In genomic region chr12:79708423-79708733, GRCm38 (mm10) we compare ENCODE assay signal across 7 mouse cellular contexts.
A peak's percentile ranks its signal among the peaks of the same experiment; 100 is the strongest.
DNase-seq lines count a peak whose midpoint lies in the region; ATAC-seq and TF ChIP-seq lines count a peak whose summit lies in the region.

No protein-coding gene starts in this region.

- 90% methylated on average over 5 of the region's 5 CpGs for WGBS in midbrain, embryonic 10.5 days
- 82% methylated on average over 5 of the region's 5 CpGs for WGBS in midbrain, embryonic 11.5 days
- 44% methylated on average over 5 of the region's 5 CpGs for WGBS in hindbrain, embryonic 12.5 days
- WGBS in limb, embryonic 14.5 days, result 61% methylated on average over 5 of the region's 5 CpGs
- 32% methylated on average over 5 of the region's 5 CpGs for WGBS in stomach, embryonic 14.5 days

- H3K4me3 ChIP-seq in midbrain, embryonic 10.5 days, result no peak overlapping the region
- no peak overlapping the region for H3K4me3 ChIP-seq in midbrain, embryonic 11.5 days (ENCODE audit: low read depth, low read length)
- no peak overlapping the region for H3K4me3 ChIP-seq in hindbrain, embryonic 12.5 days
- H3K4me3 ChIP-seq in limb, embryonic 14.5 days (replicated peaks; ENCODE audit: low read length), result no peak overlapping the region
- H3K4me3 ChIP-seq in stomach, embryonic 14.5 days (ENCODE audit: low read depth, low read length), result no peak overlapping the region

- no peak overlapping the region for H3K9ac ChIP-seq in midbrain, embryonic 11.5 days (ENCODE audit: low read length)
- H3K9ac ChIP-seq in hindbrain, embryonic 12.5 days, result no peak overlapping the region
- H3K9ac ChIP-seq in limb, embryonic 14.5 days (ENCODE audit: low read depth, low read length, severe bottlenecking), result no peak overlapping the region
- no peak overlapping the region for H3K9ac ChIP-seq in stomach, embryonic 14.5 days (replicated peaks; ENCODE audit: low read depth, low read length)

- H3K4me2 ChIP-seq in midbrain, embryonic 11.5 days, result no peak overlapping the region
- H3K4me2 ChIP-seq in hindbrain, embryonic 12.5 days (replicated peaks), result no peak overlapping the region
- no peak overlapping the region for H3K4me2 ChIP-seq in limb, embryonic 14.5 days (replicated peaks; ENCODE audit: low read depth, low read length, severe bottlenecking)
- H3K4me2 ChIP-seq in stomach, embryonic 14.5 days (replicated peaks; ENCODE audit: low read depth, low read length), result no peak overlapping the region

- no peak for TF ChIP-seq POLR2A in limb, embryonic 14.5 days (IDR thresholded peaks at IDR 0.05; ENCODE audit: borderline replicate concordance, extremely low read depth, insufficient read depth, insufficient read length)

- no peaks in the 10 kb centered on the region for H3K9me3 ChIP-seq in midbrain, embryonic 10.5 days (replicated peaks)
- H3K9me3 ChIP-seq in midbrain, embryonic 11.5 days (ENCODE audit: control insufficient read depth, low read length), result no peaks in the 10 kb centered on the region
- no peaks in the 10 kb centered on the region for H3K9me3 ChIP-seq in hindbrain, embryonic 12.5 days (replicated peaks)
- no peaks in the 10 kb centered on the region for H3K9me3 ChIP-seq in limb, embryonic 14.5 days (ENCODE audit: control insufficient read depth, low read length)
- H3K9me3 ChIP-seq in stomach, embryonic 14.5 days (ENCODE audit: control insufficient read depth, low read depth, low read length), result no peaks in the 10 kb centered on the region

- H3K4me1 ChIP-seq in midbrain, embryonic 10.5 days, result peaks cover 69% of the 10 kb centered on the region
- peaks cover 11% of the 10 kb centered on the region for H3K4me1 ChIP-seq in midbrain, embryonic 11.5 days (ENCODE audit: control insufficient read depth, insufficient read depth, low read length)
- peaks cover 61% of the 10 kb centered on the region for H3K4me1 ChIP-seq in hindbrain, embryonic 12.5 days
- H3K4me1 ChIP-seq in limb, embryonic 14.5 days (ENCODE audit: control insufficient read depth, insufficient read depth, low read length), result peaks cover 44% of the 10 kb centered on the region
- peaks cover 37% of the 10 kb centered on the region for H3K4me1 ChIP-seq in stomach, embryonic 14.5 days (ENCODE audit: control insufficient read depth, insufficient read depth, low read length)

- DNase-seq in midbrain, embryonic 10.5 days (ENCODE audit: low spot score), result no peak
- no peak for DNase-seq in midbrain, embryonic 11.5 days (ENCODE audit: low spot score, missing footprints)
- no peak for DNase-seq in limb, embryonic 14.5 days (ENCODE audit: low spot score)
- DNase-seq in thymus, postnatal 4 days, result no peak
- DNase-seq in thymus, postnatal 14 days, result no peak

- ATAC-seq in midbrain, embryonic 11.5 days (ENCODE audit: low FRiP score), result no peak
- ATAC-seq in hindbrain, embryonic 12.5 days (ENCODE audit: low FRiP score), result 0 out of 2 replicates have a peak, but pooled peaks have one; percentile 22
- ATAC-seq in limb, embryonic 14.5 days (ENCODE audit: low FRiP score, low read depth), result no peak
- ATAC-seq in stomach, embryonic 14.5 days (ENCODE audit: insufficient number of reproducible peaks, insufficient read depth, low FRiP score, low read depth), result no peak

- no peaks in the 10 kb centered on the region for H3K36me3 ChIP-seq in midbrain, embryonic 10.5 days
- H3K36me3 ChIP-seq in midbrain, embryonic 11.5 days (ENCODE audit: control insufficient read depth, insufficient read depth, low read length), result no peaks in the 10 kb centered on the region
- H3K36me3 ChIP-seq in hindbrain, embryonic 12.5 days, result no peaks in the 10 kb centered on the region
- no peaks in the 10 kb centered on the region for H3K36me3 ChIP-seq in limb, embryonic 14.5 days (ENCODE audit: control insufficient read depth, insufficient read depth, low read length)
- H3K36me3 ChIP-seq in stomach, embryonic 14.5 days (ENCODE audit: control insufficient read depth, insufficient read depth, low read length), result no peaks in the 10 kb centered on the region

- H3K27ac ChIP-seq in midbrain, embryonic 10.5 days (replicated peaks), result peak overlapping the region; percentile 46
- no peak overlapping the region for H3K27ac ChIP-seq in midbrain, embryonic 11.5 days (ENCODE audit: low read depth, low read length)
- peak overlapping the region; percentile 75 for H3K27ac ChIP-seq in hindbrain, embryonic 12.5 days
- peak overlapping the region; percentile 78 for H3K27ac ChIP-seq in limb, embryonic 14.5 days (replicated peaks; ENCODE audit: low read depth, low read length)
- peak overlapping the region; percentile 93 for H3K27ac ChIP-seq in stomach, embryonic 14.5 days (ENCODE audit: low read length)

- H3K27me3 ChIP-seq in midbrain, embryonic 10.5 days (ENCODE audit: low read depth, poor library complexity, severe bottlenecking), result no peaks in the 10 kb centered on the region; the same call in 1 of the 2 replicates
- H3K27me3 ChIP-seq in midbrain, embryonic 11.5 days (ENCODE audit: control insufficient read depth, insufficient read depth, low read length), result no peaks in the 10 kb centered on the region
- H3K27me3 ChIP-seq in hindbrain, embryonic 12.5 days, result no peaks in the 10 kb centered on the region
- no peaks in the 10 kb centered on the region for H3K27me3 ChIP-seq in limb, embryonic 14.5 days (ENCODE audit: control insufficient read depth, insufficient read depth, low read length)
- H3K27me3 ChIP-seq in stomach, embryonic 14.5 days (ENCODE audit: control insufficient read depth, insufficient read depth, low read length), result no peaks in the 10 kb centered on the region
